Mouse (Mus musculus) monocyte, adult 59 days (primary cell): Measurements from ENCODE around the gene Ifna4. TPM values are rescaled to one million over a fixed set of nuclear protein-coding genes. Genes with fewer than 3 reads are reported as not detected.

Experiments used
- total RNA-seq, 2 experiments: library from RNA; stranded (reverse); gene quantifications; one replicate each; pipeline ENCODE4 v1.2.4; 2023

Ifna4 gene
- total RNA-seq, result not detected

GRCm38 (mm10) chr4:88841438-88841911, at the start of gene Ifna4:
Ifna4 (plus strand) TSS chr4:88841861.

GRCm38 (mm10) chr4:88793936-88794675, 47.6 kb upstream of the Ifna4 start, which contains the start of gene Gm13275:
Gm13275 (plus strand) TSS chr4:88794487.

DNA sequence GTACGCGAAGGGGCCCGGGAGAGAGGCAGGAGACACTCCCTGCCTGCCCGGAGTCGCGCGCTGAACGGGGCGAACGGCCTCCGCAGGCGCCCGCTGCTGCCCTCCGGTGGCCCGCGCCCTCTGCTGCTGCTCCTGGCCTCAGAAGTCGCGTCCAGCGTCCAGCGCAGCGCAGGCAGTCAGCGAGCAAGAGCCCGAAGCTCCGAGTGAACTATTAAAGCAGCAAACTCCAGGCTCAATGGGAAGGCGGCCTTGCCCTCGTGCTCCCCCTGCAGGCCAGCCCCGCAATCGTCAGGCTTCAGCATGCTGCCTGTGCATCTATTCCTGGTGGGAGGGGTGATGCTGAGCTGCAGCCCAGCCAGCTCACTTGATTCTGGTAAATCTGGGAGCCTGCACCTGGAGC, 44.6 kb upstream of the Ifna4 start, which contains the start of gene Gm13279:
Gene Gm13279 (plus strand): TSS at position 301 of the 400 bp plus-strand sequence.

DNA sequence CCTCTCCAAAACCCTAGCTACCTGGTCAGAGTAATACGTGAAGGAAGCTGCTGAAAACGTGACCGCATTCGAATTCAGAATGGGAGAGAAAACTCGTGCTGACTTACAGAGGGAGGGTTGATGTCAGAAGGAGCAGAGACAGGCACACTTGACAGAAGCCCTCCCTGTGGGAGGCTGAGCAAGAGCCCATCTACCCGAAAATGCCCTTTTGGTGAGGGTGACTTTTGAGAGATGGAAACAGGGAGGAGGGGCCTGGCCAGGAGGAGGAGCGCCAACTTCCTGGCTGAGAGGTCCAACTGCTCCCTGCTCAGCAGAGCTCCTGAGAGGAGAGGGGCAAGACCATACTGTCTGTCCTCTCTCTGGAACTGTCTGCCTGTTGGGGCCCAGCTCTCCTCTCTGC, 42.3 kb upstream of the Ifna4 start, which contains the start of gene Gm13285:
Gene Gm13285 (plus strand): TSS at position 301 of the 400 bp plus-strand sequence.

DNA sequence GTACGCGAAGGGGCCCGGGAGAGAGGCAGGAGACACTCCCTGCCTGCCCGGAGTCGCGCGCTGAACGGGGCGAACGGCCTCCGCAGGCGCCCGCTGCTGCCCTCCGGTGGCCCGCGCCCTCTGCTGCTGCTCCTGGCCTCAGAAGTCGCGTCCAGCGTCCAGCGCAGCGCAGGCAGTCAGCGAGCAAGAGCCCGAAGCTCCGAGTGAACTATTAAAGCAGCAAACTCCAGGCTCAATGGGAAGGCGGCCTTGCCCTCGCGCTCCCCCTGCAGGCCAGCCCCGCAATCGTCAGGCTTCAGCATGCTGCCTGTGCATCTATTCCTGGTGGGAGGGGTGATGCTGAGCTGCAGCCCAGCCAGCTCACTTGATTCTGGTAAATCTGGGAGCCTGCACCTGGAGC, 38.7 kb upstream of the Ifna4 start, which contains the start of gene Gm13287:
Gene Gm13287 (plus strand): TSS at position 301 of the 400 bp plus-strand sequence.

DNA sequence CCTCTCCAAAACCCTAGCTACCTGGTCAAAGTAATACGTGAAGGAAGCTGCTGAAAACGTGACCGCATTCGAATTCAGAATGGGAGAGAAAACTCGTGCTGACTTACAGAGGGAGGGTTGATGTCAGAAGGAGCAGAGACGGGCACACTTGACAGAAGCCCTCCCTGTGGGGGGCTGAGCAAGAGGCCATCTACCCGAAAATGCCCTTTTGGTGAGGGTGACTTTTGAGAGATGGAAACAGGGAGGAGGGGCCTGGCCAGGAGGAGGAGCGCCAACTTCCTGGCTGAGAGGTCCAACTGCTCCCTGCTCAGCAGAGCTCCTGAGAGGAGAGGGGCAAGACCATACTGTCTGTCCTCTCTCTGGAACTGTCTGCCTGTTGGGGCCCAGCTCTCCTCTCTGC, 36.4 kb upstream of the Ifna4 start, which contains the start of gene Gm13288:
Gene Gm13288 (plus strand): TSS at position 301 of the 400 bp plus-strand sequence.

DNA sequence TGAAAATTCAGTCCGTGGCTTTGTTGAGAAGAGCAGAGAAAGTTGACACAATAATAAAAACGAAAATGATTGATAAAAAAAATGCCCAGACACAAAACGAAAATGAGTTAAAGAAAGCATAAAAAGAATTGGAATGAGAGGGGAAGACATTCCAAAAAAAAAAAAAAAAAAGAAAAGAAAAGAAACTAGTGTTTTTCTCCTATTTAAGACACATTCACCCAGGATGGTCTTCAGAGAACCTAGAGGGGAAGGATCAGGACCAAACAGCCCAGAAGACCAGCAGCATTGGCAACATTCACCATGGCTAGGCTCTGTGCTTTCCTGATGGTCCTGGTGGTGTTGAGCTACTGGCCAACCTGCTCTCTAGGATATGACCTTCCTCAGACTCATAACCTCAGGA, 25.7 kb upstream of the Ifna4 start, which contains the start of gene Ifna7:
Gene Ifna7 (plus strand): TSS at position 301 of the 400 bp plus-strand sequence.

DNA sequence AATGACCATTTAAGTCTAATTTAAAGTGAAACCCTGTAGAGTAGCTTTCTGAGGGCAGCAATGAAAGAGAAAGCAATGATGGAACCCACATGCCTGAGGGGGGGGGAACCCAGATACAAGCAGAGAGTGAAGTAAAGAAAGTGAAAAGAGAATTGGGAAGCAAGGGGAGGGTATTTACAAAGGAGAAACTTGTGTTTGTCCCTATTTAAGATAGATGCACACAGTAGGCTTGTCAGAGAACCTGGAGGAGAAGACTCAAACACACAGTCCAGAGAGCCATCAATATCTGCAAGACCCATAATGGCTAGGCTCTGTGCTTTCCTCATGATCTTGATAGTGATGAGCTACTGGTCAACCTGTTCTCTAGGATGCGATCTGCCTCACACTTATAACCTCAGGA, 22.0 kb upstream of the Ifna4 start, which contains the start of gene Ifna11:
Gene Ifna11 (plus strand): TSS at position 301 of the 400 bp plus-strand sequence.

DNA sequence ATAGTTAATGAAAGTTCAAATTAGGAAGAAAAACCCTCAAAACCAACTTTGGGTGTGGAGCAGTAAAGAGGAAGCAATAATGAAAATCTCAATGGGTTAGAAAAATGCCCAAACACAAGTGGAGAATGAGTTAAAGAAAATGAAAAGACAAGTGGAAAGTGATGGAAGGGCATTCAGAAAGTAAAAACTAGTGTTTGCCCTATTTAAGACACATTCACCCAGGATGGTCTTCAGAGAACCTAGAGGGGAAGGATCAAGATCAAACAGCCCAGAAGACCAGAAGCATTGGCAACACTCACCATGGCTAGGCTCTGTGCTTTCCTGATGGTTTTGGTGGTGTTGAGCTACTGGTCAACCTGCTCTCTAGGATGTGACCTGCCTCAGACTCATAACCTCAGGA, 14.5 kb upstream of the Ifna4 start, which contains the start of gene Ifna6:
Gene Ifna6 (plus strand): TSS at position 301 of the 400 bp plus-strand sequence.

DNA sequence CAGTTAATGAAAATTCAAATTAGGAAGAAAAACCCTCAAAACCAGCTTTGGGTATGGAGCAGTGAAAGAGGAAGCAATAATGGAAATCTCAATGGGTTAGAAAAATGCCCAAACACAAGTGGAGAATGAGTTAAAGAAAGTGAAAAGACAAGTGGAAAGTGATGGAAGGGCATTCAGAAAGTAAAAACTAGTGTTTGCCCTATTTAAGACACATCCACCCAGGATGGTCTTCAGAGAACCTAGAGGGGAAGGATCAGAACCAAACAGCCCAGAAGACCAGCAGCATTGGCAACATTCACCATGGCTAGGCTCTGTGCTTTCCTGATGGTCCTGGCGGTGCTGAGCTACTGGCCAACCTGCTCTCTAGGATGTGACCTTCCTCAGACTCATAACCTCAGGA, 6.4 kb upstream of the Ifna4 start, which contains the start of gene Ifna5:
Gene Ifna5 (plus strand): TSS at position 301 of the 400 bp plus-strand sequence.

GRCm38 (mm10) chr4:88849698-88850097, 8.0 kb downstream of the Ifna4 start, which contains the start of gene Ifna1:
Ifna1 (plus strand) TSS chr4:88850087.

DNA sequence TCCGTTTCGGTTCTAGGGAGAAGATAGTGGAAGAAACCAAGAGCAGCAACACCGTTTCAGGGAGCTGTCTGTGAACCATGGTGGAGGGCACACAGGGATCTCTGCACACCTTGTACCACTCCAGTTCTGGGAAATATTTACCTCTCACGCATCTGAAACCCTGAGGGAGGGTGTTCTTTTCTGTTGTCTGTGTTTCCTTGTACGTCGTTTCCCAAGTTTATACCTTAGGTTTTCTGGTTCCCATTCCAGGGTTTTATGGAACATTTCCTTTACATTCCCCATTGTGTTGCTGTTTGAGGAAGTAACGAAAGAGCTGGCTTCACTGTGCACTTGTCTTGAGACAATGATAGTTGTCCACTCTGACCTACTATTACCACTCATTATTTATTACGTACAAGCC, 38.4 kb downstream of the Ifna4 start, which contains the start of gene Ifne:
Gene Ifne (minus strand): TSS at position 101 of the 400 bp plus-strand sequence.

Other genes starting within 250 kb of the Ifna4 start
- gene Ifna9, start 249.5 kb upstream of the Ifna4 start, total RNA-seq, result not detected
- not detected for gene Ifna12, start 238.5 kb upstream of the Ifna4 start, total RNA-seq
- gene C87499, start 207.4 kb upstream of the Ifna4 start, total RNA-seq, result not detected
- not detected for gene Ifna13, start 197.4 kb upstream of the Ifna4 start, total RNA-seq
- not detected for gene Ifna16, start 164.9 kb upstream of the Ifna4 start, total RNA-seq
- gene Ifna2, start 157.9 kb upstream of the Ifna4 start, total RNA-seq, result not detected
- not detected for gene Ifnab, start 150.5 kb upstream of the Ifna4 start, total RNA-seq
- 1 to 10 TPM in 1 of 2 experiments, not detected in 1; 1.6 TPM for gene Gm26566, start 120.1 kb upstream of the Ifna4 start, total RNA-seq
- gene Klhl9, start 119.4 kb upstream of the Ifna4 start, total RNA-seq, result 10 to 100 TPM; 72.7 to 83.4 TPM
- not detected for gene Gm13271, start 87.0 kb upstream of the Ifna4 start, total RNA-seq
- not detected for gene Gm13283, start 81.7 kb upstream of the Ifna4 start, total RNA-seq
- gene Gm13290, start 68.0 kb upstream of the Ifna4 start, total RNA-seq, result not detected
- gene Gm13289, start 64.9 kb upstream of the Ifna4 start, total RNA-seq, result not detected
- not detected for gene Gm13272, start 62.0 kb upstream of the Ifna4 start, total RNA-seq
- not detected for gene Ifnz, start 59.7 kb upstream of the Ifna4 start, total RNA-seq
- not detected for gene Gm13276, start 56.2 kb upstream of the Ifna4 start, total RNA-seq
- not detected for gene Gm13277, start 53.2 kb upstream of the Ifna4 start, total RNA-seq
- not detected for gene Gm13278, start 50.3 kb upstream of the Ifna4 start, total RNA-seq
- gene Gm13275, start 47.4 kb upstream of the Ifna4 start, total RNA-seq, result not detected
- not detected for gene Gm13279, start 44.5 kb upstream of the Ifna4 start, total RNA-seq
- gene Gm13285, start 42.2 kb upstream of the Ifna4 start, total RNA-seq, result under 1 TPM; 0.42 to 0.91 TPM
- not detected for gene Gm13287, start 38.6 kb upstream of the Ifna4 start, total RNA-seq
- not detected for gene Gm13288, start 36.3 kb upstream of the Ifna4 start, total RNA-seq
- gene Ifna7, start 25.6 kb upstream of the Ifna4 start, total RNA-seq, result not detected
- gene Ifna11, start 21.9 kb upstream of the Ifna4 start, total RNA-seq, result not detected
- not detected for gene Ifna6, start 14.4 kb upstream of the Ifna4 start, total RNA-seq
- not detected for gene Ifna5, start 6.3 kb upstream of the Ifna4 start, total RNA-seq
- not detected for gene Ifna1, start 8.2 kb downstream of the Ifna4 start, total RNA-seq
- gene Ifne, start 38.3 kb downstream of the Ifna4 start, total RNA-seq, result not detected